In genomic region chr14:75179255-75179963, GRCm38 (mm10) we compare ENCODE assay signal across 8 mouse cellular contexts. TPM values are rescaled to one million over a fixed set of nuclear protein-coding genes. Genes with fewer than 3 reads are reported as not detected.
DNase-seq lines count a peak whose midpoint lies in the region; ATAC-seq lines count a peak whose summit lies in the region.

No protein-coding gene starts in this region.

- H3K27ac ChIP-seq in midbrain, embryonic 16.5 days (ENCODE audit: low read length), result no peak overlapping the region

- no peak overlapping the region for H3K9ac ChIP-seq in midbrain, embryonic 16.5 days (ENCODE audit: low read depth, low read length)

- H3K27me3 ChIP-seq in megakaryocyte, embryonic 14.5 days (replicated peaks), result peaks cover 25% of the 10 kb centered on the region
- H3K27me3 ChIP-seq in midbrain, embryonic 16.5 days (ENCODE audit: control insufficient read depth, insufficient read depth, low read depth, low read length), result no peaks in the 10 kb centered on the region

- DNase-seq in right cerebral cortex, adult 2 months (ENCODE audit: low spot score in 2 of 2), result peak; percentile 24 to 49
- DNase-seq in right cerebral cortex, postnatal 14 days, result no peak
- peak; percentile 97 for DNase-seq in induced T-regulatory cell, adult 2 months (ENCODE audit: low read depth)
- peak; percentile 82 for DNase-seq in thymus, postnatal 25 days
- no peak for DNase-seq in urinary bladder, postnatal 4 days (ENCODE audit: low spot score in 2 of 2)
- DNase-seq in kidney, adult 9 months, result no peak

- no peaks in the 10 kb centered on the region for H3K36me3 ChIP-seq in megakaryocyte, embryonic 14.5 days (replicated peaks; ENCODE audit: low read length)
- no peaks in the 10 kb centered on the region for H3K36me3 ChIP-seq in midbrain, embryonic 16.5 days (ENCODE audit: control insufficient read depth, insufficient read depth, low read length)

- ATAC-seq in midbrain, embryonic 16.5 days, result no peak

- no peak overlapping the region for H3K4me2 ChIP-seq in midbrain, embryonic 16.5 days (ENCODE audit: low read length)

- no peaks in the 10 kb centered on the region for H3K9me3 ChIP-seq in megakaryocyte, embryonic 14.5 days
- H3K9me3 ChIP-seq in midbrain, embryonic 16.5 days (replicated peaks; ENCODE audit: control insufficient read depth, low read length, poor library complexity, severe bottlenecking), result no peaks in the 10 kb centered on the region

- peak overlapping the region; percentile 92 for H3K4me3 ChIP-seq in megakaryocyte, embryonic 14.5 days (replicated peaks)
- no peak overlapping the region for H3K4me3 ChIP-seq in midbrain, embryonic 16.5 days (ENCODE audit: low read depth, low read length)

- 85% methylated on average over 20 of the region's 20 CpGs for WGBS in midbrain, embryonic 16.5 days

- H3K4me1 ChIP-seq in megakaryocyte, embryonic 14.5 days, result peaks cover 74% of the 10 kb centered on the region
- H3K4me1 ChIP-seq in midbrain, embryonic 16.5 days (ENCODE audit: control insufficient read depth, insufficient read depth, low read length), result no peaks in the 10 kb centered on the region

RNA-seq across cellular contexts. Expression of gene Lcp1, which starts 48.5 kb away (rescaled TPM):
- polyA plus RNA-seq in megakaryocyte, embryonic 14.5 days (2012; ENCODE audit: insufficient read depth, low replicate concordance), result 0.66 and 7.1 TPM in 2 replicates
- 12.1 and 13.4 TPM in 2 replicates for polyA plus RNA-seq in midbrain, embryonic 16.5 days (2015; fragmentation: Nextera tagmentation; extraction: Ambion mirVana)

RNA-seq across cellular contexts. Expression of gene Lrrc63, which starts 48.7 kb away (rescaled TPM):
- not detected in 2 replicates for polyA plus RNA-seq in megakaryocyte, embryonic 14.5 days (2012; ENCODE audit: insufficient read depth, low replicate concordance)
- not detected in 2 replicates for polyA plus RNA-seq in midbrain, embryonic 16.5 days (2015; fragmentation: Nextera tagmentation; extraction: Ambion mirVana)

Comparison
In these comparisons a context has a peak if more than half of its experiments do, and no peak if none do; other contexts are left out.
1. DNase-seq: peak in right cerebral cortex, adult 2 months (2 of 2), induced T-regulatory cell, adult 2 months (single experiment) and thymus, postnatal 25 days (single experiment); none in right cerebral cortex, postnatal 14 days (single experiment), urinary bladder, postnatal 4 days (0 of 2) and kidney, adult 9 months (single experiment).